Mouse (Mus musculus): ENCODE measurements around the gene Plppr1. TPM values are rescaled to one million over a fixed set of nuclear protein-coding genes. Genes with fewer than 3 reads are reported as not detected.
"Not testable (repeated sequence)": the region's sequence is repeated elsewhere in the genome, so short reads cannot be mapped to it uniquely, and the experiment has no call there.

The Plppr1 gene
- total RNA-seq, 2 experiments from 2014 or later: not detected

- no peak for ATAC-seq (replicated peaks; ENCODE audit: poor library complexity)
Observed at GRCm38 (mm10) chr4:49225021-49225420, 165.9 kb downstream of the Plppr1 start.

- no peak for ATAC-seq (replicated peaks; ENCODE audit: poor library complexity)
Observed at GRCm38 (mm10) chr4:49232206-49233031, 173.3 kb downstream of the Plppr1 start.

- ATAC-seq (replicated peaks; ENCODE audit: poor library complexity): peak; percentile 61
Observed at GRCm38 (mm10) chr4:49233032-49233406, 173.9 kb downstream of the Plppr1 start.

- peak; percentile 66 for ATAC-seq (replicated peaks; ENCODE audit: poor library complexity)
Observed at GRCm38 (mm10) chr4:49238111-49238510, 179.0 kb downstream of the Plppr1 start.

- ATAC-seq (replicated peaks; ENCODE audit: poor library complexity): peak; percentile 51
Observed at GRCm38 (mm10) chr4:49239451-49239850, 180.4 kb downstream of the Plppr1 start.

- ATAC-seq (replicated peaks; ENCODE audit: poor library complexity): no peak; the same call in 1 of the 2 replicates
Observed at GRCm38 (mm10) chr4:49244791-49245190, 185.7 kb downstream of the Plppr1 start.

- peak; percentile 93 for ATAC-seq (replicated peaks; ENCODE audit: poor library complexity)
Observed at GRCm38 (mm10) chr4:49245274-49245673, 186.2 kb downstream of the Plppr1 start.

GRCm38 (mm10) chr4:49251262-49251661 lies 192.2 kb downstream of the Plppr1 start:
- ATAC-seq (replicated peaks; ENCODE audit: poor library complexity): peak; percentile 53; the same call in 1 of the 2 replicates

GRCm38 (mm10) chr4:49252169-49252568 lies 193.1 kb downstream of the Plppr1 start:
- peak; percentile 58 for ATAC-seq (replicated peaks; ENCODE audit: poor library complexity)

GRCm38 (mm10) chr4:49278515-49278914 lies 219.4 kb downstream of the Plppr1 start:
- no peak for ATAC-seq (replicated peaks; ENCODE audit: poor library complexity)

GRCm38 (mm10) chr4:49284692-49285291 lies 225.7 kb downstream of the Plppr1 start:
- no peak for ATAC-seq (replicated peaks; ENCODE audit: poor library complexity)

GRCm38 (mm10) chr4:49285340-49286196 lies 226.5 kb downstream of the Plppr1 start:
- ATAC-seq (replicated peaks; ENCODE audit: poor library complexity): peak; percentile 42

- peak; percentile 26; the same call in 1 of the 2 replicates for ATAC-seq (replicated peaks; ENCODE audit: poor library complexity)
Observed at GRCm38 (mm10) chr4:49286197-49286492, 227.1 kb downstream of the Plppr1 start.

GRCm38 (mm10) chr4:49296434-49296833 lies 237.4 kb downstream of the Plppr1 start:
- no peak for ATAC-seq (replicated peaks; ENCODE audit: poor library complexity)

GRCm38 (mm10) chr4:49299576-49299975 lies 240.5 kb downstream of the Plppr1 start:
- ATAC-seq (replicated peaks; ENCODE audit: poor library complexity): no peak

- peak; percentile 91 for ATAC-seq (replicated peaks; ENCODE audit: poor library complexity)
Observed at GRCm38 (mm10) chr4:49321903-49322635, 263.0 kb downstream of the Plppr1 start.

GRCm38 (mm10) chr4:49337949-49338348 lies 278.9 kb downstream of the Plppr1 start:
- not testable (repeated sequence) for ATAC-seq (replicated peaks; ENCODE audit: poor library complexity)

GRCm38 (mm10) chr4:49340091-49340490 lies 281.0 kb downstream of the Plppr1 start:
- not testable (repeated sequence) for ATAC-seq (replicated peaks; ENCODE audit: poor library complexity)

- ATAC-seq (replicated peaks; ENCODE audit: poor library complexity): not testable (repeated sequence)
Observed at GRCm38 (mm10) chr4:49348001-49348400, 288.9 kb downstream of the Plppr1 start.

GRCm38 (mm10) chr4:49348677-49349076 lies 289.6 kb downstream of the Plppr1 start:
- ATAC-seq (replicated peaks; ENCODE audit: poor library complexity): no peak

GRCm38 (mm10) chr4:49350470-49350869 lies 291.4 kb downstream of the Plppr1 start:
- no peak for ATAC-seq (replicated peaks; ENCODE audit: poor library complexity)
